Mouse (Mus musculus) left cerebral cortex, postnatal 14 days (tissue): ENCODE data around the gene Rag2. TPM values are rescaled to one million over a fixed set of nuclear protein-coding genes. Genes with fewer than 3 reads are reported as not detected.
A peak's percentile ranks its signal among the peaks of the same experiment; 100 is the strongest.

Source experiments
- DNase-seq, 2 experiments: peaks; one replicate each; pipeline ENCODE4 v3.0.0; 2021 to 2022; ENCODE audit warnings: low spot score in 2 of 2, mixed read lengths in 1 of 2
- intact Hi-C: fragments of 180-260 bp; cut with DNase I; formaldehyde crosslinking; loops from one replicate; pipeline ENCODE4 v1.15.1; 2025
- long read RNA-seq, 2 experiments: library from polyadenylated mRNA; stranded (forward); transcript quantifications; one replicate each; pipeline ENCODE4 v2.0.0; 2021
- total RNA-seq, 2 experiments: library from RNA; stranded (reverse); gene quantifications; 2 replicates each; pipeline ENCODE4 v1.2.3; 2021

Rag2 gene
- not detected for total RNA-seq
- long read RNA-seq, experiment 1: 0 reads
- long read RNA-seq, experiment 2: 0 reads

DNA sequence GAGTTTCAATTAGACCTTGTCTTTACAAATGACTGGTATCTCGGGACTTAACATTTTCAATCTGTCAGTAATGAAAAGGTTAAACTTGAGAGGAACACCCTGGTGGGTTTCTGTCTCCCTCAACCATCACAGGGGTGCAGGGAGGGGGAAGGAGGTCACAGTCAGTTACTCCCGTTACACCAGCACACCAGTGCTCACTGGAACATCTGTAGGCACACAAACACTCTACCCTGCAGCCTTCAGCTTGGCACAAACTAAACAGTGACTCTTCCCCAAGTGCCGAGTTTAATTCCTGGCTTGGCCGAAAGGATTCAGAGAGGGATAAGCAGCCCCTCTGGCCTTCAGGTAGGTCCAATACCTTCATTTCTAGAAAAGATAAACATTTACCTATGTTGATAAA is at the start of gene Rag2:
TSS of gene Rag2 (plus strand) at position 193 of the 400 bp plus-strand sequence.
- intact Hi-C loops: no loop called here
- DNase-seq: no peak

DNA sequence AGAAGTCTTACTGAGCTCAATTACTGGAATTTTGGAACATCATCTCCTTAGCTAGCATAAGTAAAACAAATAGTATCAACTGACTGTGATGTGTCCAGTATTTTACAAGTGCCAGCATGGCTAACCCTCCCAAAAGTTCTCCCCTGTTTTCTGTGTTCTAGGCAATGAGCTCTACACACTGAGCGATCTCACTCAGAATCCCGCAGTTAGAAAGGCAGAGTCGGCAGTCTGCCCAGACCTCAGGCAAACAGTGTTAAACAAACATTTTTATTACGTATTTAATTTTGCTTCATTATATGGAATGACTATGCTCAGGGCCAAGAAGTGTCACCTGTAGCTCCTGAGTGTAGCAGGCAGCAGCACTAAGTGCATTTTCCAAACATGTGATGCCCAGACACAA is 47.3 kb upstream of the Rag2 start:
- DNase-seq: no peak
- intact Hi-C loops: no loop called here

DNA sequence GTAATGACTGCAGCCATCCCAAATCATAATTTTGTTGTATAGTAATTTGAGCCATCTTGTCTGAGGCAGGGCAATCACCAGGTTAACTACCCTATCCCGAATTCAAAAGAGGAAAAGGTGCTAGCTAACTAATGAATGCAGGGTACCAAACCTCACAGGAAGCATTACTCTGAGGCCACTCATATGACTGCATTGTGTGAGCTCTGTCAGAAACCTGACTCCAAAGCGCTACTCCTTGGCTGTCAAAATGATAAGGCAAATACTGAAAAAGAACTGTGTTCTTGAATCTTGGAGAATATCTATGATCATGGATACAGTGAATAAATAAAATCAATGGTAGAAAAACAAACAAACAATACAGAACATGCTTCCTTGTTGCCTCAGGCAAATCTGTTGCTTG is 44.5 kb upstream of the Rag2 start:
- intact Hi-C loops: no loop called here
- DNase-seq: no peak

DNA sequence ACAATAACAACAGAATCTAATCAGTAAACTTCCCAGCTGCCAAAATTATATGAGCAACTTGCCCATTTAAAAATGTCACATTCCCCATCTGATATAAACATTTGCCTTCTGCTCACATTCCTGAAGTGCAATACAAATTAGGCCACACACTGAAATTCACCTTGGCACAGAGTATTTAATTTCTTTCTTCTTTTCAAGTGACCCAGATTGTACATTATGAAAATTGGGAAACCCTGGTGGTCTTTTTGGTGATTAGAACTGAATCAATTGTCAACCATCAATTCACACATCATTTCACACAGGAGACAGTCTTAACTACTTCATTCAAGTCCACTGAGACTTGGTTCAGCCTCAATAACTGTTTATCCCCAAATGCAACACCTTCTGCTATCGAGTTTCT is 44.1 kb upstream of the Rag2 start:
- DNase-seq: no peak
- intact Hi-C loops: no loop called here

DNA sequence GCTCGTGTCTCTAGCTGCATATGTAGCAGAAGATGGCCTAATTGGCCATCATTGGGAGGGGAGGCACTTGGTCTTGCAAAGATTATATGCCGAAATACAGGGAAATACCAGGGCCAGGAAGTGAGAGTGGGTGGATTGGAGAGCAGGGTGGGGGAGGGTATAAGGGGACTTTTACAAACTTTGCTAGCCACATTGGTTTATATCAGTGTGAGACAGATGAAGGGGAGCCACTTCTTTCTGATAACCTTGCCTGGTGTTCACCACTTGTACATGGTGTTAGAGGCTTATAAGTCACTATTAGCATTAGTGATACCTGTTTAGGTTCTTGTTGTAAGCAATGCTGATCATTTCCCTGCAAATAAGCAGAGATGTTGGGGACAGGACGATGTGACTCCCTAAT is 43.5 kb upstream of the Rag2 start:
- intact Hi-C loops: no loop called here
- DNase-seq: no peak

DNA sequence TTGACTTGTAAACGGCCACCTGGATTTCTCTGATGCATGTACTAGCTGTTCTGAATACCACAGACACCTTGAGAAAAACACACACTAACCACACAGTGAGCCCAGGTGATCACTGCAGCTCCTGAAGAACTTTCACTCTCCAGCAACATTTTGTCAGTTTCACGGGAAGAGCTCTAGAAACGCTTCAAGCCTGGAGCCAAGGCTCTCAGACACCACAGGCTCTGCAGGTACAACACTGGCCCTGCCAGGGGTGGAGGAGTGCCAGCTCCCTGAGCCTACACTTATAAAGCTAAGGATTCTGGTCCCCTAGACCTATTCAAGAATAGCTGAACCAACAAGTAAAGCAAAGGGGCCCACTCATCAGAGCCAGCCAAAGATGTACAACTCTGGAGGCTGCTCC is 43.1 kb upstream of the Rag2 start:
- intact Hi-C loops: no loop called here
- DNase-seq: no peak

DNA sequence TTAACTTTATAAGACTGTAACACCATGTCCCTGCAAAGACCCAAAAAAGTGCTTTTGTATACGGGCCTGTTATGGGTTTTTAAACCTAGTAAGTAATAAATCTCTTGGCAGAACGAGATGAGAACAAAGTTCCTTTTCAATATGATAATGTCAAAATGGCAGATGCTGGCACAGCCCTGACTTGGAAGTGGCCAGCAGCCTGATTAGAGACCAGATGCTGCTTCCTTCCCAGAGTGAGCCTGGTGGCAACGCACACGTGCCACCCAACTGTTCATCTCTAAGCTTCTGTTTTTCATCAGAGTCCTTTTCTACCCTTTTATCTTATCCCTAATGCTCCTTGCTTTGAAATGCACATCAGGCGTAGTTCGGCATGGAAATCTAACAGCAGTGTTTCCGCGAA is 33.2 kb upstream of the Rag2 start:
- no peak for DNase-seq
- intact Hi-C loops: no loop called here

DNA sequence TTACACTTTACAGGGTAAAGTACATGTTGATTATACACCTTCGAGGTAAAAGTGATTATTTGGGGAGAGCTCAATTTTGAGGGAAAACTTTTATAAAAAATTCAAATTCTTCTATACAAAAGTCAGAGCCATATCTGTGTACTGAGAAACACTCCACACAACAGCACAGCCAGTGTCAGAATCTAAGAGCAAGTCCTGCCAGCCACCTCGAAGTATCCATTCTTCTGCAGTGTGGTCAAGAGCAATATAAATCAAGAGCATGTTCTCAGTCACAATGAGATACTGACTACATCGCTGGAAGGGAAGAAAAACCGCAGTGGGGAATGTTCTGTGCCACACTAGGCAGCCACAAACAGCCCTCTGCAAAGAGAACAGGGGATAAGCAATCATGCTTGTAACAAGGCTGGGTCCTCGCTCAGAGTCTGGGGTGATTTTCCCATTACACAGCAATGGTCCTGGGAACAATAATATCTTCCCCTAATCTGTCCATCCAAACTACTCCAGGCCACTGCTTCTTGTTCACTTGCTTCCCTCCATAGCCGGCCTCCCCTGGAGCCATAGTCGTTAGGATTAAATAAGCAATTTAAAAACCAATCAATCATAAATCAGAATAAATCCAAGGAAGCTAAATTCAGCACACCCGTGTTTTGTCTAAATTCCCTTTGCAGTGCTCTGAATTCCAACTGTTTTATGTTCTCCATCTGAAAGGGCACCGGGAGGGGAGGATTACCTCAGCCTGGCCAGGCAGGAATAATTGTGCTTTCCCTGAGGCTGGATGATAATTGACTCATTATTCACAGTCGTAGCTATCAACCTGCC is 32.3 kb upstream of the Rag2 start:
- intact Hi-C loops: no loop called here
- DNase-seq: no peak

DNA sequence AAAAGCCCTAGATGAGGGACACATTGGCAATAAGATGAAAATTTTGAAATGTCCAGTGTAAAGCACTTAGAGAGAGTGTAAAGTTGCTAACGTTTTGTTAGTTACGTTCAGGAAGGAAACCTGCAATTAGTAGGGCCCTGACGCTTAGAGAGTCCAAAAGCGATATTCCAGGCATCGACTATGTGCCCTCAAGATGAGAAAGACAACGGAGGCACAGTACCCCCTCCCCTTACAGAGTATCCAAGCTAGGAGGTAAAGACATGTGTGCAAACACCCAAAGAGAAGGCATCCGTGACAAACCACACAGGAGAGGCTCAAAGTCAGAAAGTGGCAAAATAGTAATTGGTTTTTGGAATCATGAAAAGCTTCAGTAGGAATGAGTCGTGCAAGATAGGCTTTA is 31.6 kb upstream of the Rag2 start:
- intact Hi-C loops: no loop called here

DNA sequence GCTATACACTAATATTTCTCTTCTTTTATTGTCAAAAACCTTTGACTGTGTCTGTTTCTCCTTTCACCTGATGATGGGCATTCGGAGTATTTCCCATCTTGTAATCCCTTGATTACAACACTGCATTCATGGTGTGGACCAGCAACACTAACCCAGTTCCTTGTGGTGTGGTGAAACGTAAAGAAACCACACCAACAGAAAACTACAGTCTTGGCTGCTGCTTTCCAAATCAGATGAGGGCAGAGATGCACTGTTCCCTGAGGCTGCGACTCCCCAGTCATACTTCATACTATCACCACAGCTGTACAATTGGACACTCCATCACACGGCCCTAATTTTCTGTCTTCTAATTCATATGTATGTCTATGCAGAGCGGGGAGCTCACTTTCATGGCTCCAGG is 29.8 kb upstream of the Rag2 start:
- DNase-seq: no peak
- intact Hi-C loops: no loop called here

More for the DNA sequence above, 31.6 kb upstream of the Rag2 start:
- DNase-seq: no peak

DNA sequence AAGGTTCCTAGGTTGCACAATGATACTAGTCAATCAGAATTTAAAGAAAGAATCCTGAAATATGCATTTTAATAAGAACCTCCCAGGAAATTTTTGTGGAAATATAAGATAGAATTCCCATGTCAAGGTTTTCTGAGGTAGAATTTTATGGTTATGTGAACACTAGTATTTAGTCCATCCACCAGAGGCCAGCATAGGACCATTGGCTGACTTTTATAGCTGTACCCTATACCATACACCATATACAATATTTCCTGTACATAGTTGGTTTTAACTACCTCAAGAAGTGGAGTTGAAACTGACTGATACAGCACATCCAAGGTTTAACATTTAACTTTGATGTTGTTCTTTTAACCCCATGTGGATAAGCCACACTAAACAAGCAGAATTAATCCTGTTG is 27.3 kb upstream of the Rag2 start:
- intact Hi-C loops: no loop called here
- peak; percentile 22 to 23 for DNase-seq

DNA sequence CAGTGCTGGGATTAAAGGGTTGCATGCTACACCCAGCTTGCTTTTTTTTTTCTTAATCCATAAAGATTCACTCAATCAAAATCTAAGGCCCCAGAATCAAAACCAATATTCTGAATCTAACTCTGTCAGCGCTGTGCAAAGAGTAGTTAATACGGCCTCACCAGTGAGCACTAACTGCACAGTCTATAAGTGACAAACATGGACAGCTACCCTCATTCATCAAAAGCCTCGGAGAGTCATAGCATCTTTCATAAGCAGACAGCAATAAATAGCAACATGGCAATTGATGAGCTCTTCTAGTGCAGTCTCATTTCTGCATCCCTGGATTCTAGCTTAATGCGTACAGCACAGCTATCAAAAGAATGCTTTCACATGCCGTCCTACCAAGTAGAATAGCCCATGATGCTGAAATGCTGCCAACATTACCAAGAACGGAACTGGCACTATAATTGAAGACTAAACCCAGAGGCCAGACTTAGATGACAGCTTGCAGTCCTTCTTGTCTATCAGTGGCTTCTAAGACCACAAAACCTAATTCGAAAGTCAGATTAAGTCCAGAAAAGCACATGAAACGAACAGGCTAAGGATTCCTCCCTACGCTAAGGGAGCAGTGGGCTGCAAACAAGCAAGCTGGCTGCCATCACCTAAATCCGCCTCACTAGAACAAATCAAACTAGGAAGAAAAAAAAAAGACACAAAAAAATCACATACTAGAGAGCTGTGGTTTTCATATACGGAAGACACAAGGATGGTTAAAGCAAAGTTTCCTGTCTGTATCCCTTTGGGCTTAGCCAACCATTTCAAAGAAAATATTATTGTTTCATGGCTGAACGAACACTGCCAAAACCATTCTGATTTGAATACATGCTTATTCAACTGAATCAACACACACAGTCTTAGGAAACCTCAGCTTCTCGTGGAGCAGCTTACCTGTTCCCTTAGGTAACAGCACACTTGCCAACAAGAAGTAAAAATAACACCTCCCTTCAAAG is 26.0 kb upstream of the Rag2 start:
- intact Hi-C loops: loop anchor here (2.0 kb wide), 1 partner anchor 54 kb away; no protein-coding TSS in a partner anchor

DNA sequence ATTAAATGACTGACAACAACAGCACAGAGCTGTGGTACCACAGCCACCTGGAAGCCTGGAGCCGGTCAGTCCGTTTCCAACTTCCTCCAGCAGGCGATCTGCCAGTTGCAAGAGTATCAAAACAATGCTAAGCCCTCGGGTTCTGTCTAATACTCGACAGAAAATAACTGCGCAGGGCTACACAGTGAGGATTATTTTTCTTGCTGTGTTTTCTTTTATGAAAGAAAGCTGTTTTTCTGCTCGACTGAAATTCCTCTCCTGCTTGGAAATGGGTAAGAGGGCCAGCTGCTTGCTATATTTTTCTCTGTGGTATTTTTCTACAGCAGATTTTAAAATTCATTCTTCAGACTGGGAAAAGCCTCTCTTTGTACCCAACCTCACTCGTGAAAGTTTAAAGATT is 23.8 kb upstream of the Rag2 start:
- peak; percentile 19 to 37 for DNase-seq
- intact Hi-C loops: no loop called here

More for the DNA sequence above, 26.0 kb upstream of the Rag2 start:
- peak; percentile 16 to 32 for DNase-seq

DNA sequence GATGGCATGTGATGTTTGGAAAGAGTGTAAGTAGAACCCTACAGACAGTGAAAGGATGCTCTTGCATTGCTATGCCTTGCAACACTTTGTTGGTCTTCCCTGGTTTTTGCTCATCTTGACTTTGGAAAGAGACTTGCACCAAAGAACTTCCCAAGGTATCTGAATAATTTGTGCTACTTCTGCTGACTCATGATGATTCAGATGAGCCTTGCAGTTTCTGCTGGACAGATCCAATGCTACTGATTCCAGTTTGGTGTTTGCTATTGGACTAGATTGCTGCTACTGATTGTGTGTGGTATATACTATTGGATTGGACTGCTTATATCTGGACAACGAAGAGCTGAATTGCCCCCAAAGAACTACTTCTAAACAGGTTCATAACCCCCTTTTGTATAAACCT is 21.4 kb upstream of the Rag2 start:
- DNase-seq: no peak
- intact Hi-C loops: no loop called here

DNA sequence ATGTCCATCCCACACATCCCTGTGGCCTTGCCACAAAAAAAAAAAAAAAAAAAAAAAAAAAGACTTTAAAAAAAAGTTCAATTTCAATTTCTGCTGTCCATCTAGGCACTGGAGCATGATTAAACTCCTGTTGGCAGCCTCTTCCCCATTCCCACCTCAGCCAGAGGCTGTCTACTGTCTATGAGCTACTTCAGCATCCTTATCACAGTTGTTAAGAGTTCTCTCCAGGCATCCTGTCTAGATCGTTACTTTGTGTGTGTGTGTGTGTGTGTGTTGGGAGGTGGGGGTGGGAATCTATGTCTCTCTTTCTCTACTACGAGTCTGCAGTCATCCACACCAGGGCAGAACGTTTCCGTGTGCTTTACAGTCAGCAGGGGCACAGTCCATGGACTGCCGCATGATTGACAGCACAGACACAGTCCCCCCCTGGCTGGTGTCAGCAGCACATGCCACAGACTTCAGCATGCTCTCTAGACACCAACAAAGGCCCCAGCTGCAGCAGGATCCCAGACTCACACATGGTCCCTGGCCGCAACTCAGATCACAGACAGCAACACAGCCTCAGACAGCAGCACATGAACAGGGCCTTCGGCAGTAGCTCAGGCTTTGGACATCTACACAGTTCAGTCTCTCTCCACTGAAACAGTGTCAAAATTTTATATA is 16.2 kb upstream of the Rag2 start:
- intact Hi-C loops: no loop called here
- no peak for DNase-seq

DNA sequence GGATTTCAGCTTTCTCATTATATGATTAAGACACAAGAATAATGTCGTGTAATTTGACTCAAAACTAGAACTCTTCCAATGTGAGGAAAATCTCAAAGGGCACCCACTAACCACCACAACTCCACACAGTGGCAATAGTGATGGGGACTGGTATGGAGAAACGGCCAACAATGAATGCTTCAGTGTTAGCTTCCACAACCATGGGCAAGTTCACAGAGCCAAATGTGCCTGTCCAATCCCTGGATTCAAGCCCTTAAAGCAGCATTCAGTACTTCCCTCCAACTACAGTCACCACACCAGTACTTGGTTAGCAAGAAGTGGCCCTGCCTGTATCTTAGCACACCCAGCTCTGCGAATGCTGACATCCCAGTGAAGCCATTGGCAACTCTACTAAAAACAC is 13.7 kb upstream of the Rag2 start:
- no peak for DNase-seq
- intact Hi-C loops: no loop called here

DNA sequence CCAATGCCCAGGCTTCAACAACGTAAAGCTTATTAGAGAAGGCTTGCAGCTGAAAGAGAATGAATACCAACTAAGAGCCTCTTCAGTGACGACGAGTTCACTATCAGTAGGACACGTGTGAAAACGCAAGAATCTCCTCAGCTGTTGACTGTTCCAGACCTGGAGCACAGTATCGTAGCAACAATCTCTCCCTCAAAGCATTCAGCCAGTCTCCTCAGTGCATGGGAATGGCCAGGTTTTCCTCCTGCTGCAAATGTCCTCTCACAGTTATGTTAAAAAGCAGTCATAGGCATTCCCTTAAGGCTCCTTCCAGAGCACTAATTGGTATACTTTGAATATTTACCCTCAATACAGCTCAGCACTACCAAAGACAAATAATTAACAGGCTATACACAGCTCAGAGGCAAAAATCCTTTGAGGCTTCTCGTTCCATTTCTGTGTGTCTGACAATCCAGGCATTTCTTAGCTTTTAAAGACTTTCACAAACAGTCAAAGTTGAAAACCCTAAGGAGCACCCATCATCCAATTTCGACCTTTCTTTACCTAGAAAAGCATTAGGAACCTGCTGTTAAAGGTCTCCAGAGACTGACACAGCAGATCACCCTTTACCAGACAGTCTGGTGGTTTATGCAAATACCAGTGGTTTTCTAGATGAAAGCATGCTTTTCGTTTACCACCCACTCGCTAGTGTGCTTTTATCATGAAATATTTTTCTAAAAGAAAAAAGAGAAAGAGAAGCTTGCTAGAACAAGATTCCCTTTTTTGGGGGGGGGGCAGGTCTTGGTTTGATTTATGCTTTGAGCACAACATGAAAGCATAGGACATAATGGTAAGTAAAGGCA is 8.8 kb upstream of the Rag2 start:
- peak in 1 of 2 experiments; percentile 25 for DNase-seq
- intact Hi-C loops: no loop called here

DNA sequence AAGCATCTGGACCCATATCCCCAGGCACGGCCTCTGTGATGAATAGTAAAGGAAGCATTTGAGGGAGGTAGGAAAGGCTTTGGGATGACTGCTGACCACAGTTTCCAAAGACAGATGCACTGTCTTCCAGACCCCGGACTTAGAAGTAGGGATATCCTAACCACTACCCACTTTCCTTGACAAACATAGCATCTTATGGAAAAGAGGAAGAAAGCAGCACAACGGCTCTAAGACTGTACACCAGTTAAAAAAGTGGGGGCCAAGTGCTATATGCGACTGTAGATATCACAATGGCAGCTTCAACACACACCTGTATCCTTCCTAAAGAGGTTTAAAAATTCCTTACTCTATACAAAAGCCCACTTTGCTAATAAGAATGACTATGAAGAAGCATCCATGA is 6.1 kb upstream of the Rag2 start:
- no peak for DNase-seq
- intact Hi-C loops: no loop called here

DNA sequence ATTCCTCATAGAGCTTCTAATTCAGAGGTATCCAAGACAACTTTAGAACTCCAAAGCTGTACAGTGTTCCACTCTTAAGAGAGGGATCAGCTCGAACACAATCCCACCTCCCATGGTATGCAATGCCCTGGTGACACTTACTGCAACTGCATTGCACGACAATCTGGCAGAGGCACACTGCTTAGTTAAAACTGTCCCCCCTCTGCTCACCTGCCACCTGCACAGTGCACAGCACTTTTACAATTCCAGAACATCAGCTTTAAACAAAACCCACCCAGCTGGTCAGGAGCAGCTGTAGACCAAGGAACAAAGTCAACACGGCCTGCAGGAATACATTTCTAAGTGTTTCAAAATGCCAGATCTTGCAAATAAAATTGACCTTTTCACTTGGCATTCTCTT is 3.6 kb upstream of the Rag2 start:
- DNase-seq: no peak
- intact Hi-C loops: no loop called here
